Mouse (Mus musculus) mouse embryonic stem cell (cell line): Measurements from ENCODE around the gene Cnih4.

Experiments
- in situ Hi-C, 2 experiments: fragments of 300-500 bp; cut with MboI; formaldehyde crosslinking; loops; 1 replicate in 1 of 2; 3 replicates in 1 of 2; pipeline ENCODE4 v1.14.3; 2019 to 2020; ENCODE audit warnings: low sequenced_read_pairs in 2 of 2, low pct_unique_long_range_greater_than_20kb in 1 of 2, mixed read lengths in 1 of 2; ENCODE audit not compliant: unreplicated experiment in 1 of 2

Gene Cnih4

DNA sequence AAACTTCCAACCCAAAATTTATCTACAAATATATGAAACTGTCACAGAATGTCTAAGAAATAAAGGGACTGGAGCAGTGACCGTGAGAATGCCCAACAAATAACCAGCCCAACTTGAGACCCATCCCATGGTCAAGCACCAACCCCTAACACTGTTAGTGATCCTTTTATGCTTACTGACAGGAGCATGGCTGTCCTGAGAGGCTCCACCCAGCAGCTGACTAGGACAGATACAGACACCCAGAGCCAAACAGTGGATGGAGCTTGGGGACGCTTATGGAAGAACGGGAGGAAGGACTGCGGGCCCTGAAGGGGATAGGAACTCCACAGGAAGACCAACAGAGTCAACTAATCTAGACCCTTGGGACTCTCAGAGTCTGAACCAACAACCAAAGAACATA is 44.4 kb downstream of the Cnih4 start:
- in situ Hi-C loops: no loop called here

DNA sequence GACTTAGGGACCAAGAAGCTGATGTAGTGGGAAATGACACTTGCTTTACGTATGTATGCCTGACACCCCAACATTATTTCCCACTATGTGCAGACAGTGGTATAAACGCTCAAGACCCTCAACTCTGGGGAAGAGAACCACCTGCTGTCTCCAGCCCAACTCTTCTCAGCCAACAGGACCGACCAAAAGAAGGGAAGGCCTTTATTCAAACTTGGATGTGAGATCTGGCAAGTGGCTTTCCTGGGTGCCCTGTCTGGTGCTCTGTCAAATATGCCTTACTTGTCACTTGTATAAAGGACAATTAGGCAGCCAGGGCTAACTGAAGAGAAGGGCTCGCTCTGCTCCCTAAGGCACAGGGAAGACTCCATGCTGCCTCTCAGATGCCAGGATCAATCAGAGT is 55.0 kb downstream of the Cnih4 start:
- in situ Hi-C loops: no loop called here

DNA sequence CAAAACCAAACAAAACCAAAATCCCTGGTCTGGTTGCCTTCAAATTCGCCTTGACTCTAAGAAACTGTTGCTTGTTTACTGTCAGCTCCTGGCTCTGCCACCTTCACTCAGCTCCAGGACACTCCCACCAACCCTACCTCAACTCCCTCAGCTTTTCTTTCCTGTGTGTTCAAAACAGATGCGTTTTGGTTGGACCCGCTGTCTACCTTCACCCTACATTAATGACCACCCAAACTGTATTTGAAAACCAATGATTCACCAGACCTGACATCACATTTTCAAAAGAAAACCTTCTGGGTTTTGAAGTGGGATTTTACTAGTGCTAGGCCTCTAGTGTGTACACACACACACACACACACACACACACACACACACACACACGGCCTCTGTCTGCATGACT is 65.7 kb downstream of the Cnih4 start:
- in situ Hi-C loops: no loop called here

DNA sequence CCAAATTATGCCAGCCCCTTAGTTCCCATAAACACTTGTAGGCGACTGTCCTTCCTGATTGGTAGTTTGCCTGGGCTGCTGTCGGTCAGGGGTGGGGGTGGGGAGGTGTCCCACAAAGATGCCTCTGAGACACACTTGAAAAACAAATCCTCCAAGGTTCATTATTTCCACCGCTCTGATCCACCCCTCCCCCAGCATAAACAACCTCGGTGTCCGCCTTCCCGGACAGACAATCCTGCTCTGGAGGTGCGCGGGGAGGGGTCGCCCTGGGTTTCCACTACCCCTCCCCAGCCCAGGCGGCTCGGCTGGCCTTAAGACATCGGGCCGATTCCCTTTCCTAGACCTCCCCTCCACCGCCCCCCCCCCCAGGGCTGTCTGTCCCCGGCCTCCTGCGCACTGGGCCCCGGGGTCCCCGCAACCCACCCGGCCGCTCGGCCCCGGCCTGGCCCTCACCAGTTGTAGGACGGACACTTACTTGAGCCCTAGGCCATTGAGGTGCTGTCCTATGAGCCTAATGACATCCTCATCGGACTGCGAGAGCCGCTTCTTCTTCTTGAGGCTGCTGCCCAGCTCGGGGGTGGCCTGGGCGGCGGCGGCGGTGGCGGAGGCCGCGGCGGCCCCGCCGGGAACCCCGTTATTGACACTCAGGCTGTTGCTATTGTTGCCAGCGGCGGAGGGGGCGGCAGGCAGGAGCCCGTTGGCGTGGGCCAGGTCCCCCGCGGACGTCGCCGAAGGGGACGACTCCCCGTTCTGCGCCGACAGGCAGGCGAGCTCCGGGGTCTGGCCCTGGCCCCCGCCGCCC is 66.3 kb downstream of the Cnih4 start:
- in situ Hi-C loops: no loop called here

DNA sequence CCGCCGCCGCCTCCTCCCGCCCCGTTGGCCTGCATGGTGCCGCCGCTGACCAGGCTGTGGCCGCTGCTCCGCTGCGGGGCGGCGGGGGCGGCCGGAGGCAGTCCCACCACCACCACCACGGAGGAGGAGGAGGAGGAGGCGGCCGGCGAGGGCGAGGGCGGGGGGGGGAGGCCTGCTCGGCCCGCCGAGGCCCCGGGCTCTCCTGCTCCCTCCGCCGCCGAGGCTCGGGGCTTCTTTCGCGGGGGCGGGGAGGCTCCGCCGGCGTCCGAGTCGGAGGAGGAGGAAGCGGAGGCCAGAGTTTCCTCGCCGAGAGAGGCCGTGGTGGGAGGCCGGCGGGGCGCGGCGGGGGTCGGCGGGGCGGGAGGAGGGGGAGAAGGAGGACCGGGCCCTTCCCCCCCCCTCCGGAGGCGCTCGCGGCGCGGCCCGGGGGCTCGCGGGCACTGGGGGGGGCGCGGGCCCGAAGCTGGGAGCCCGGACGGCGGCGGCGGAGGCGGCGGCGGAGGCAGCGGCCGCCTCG is 67.0 kb downstream of the Cnih4 start:
- in situ Hi-C loops: no loop called here

DNA sequence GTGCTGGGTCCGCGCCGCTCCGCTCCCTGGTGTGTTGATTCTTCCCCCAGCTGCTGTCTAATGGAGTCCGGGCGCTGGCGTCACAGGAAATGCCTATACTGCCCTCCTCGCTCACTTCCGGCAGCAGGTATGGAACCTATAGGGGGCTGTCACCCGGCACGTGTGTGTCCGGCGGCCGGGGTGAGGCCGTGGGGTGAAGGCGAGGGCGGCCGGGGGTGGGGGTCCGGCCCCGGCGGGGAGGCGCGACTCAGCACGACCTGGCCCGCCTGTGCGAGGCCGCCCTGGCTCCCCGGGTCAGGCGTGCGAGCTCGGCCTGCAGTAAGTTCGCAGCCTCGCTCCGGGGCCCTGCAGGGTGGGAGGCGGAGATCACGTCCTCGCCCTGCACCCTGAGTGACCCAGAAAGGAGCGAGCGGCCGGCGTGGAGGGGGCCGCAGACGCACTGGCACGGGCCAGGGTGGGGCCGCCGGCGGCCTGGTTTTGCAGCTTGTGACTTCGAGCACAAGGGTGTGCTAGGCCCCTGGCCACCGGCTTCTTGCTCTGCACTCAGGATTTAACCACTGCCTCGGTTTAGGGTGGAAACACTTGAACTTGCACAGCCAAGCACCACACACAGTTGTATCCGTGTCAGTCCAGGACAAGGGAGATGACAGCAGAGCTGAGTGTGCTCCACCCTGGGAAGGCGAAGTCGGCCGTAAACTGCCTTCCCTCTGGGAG is 67.6 kb downstream of the Cnih4 start, which contains the start of gene Wdr26:
TSS of gene Wdr26 (minus strand) at position 82 of the 714 bp plus-strand sequence.
- in situ Hi-C loops: no loop called here

DNA sequence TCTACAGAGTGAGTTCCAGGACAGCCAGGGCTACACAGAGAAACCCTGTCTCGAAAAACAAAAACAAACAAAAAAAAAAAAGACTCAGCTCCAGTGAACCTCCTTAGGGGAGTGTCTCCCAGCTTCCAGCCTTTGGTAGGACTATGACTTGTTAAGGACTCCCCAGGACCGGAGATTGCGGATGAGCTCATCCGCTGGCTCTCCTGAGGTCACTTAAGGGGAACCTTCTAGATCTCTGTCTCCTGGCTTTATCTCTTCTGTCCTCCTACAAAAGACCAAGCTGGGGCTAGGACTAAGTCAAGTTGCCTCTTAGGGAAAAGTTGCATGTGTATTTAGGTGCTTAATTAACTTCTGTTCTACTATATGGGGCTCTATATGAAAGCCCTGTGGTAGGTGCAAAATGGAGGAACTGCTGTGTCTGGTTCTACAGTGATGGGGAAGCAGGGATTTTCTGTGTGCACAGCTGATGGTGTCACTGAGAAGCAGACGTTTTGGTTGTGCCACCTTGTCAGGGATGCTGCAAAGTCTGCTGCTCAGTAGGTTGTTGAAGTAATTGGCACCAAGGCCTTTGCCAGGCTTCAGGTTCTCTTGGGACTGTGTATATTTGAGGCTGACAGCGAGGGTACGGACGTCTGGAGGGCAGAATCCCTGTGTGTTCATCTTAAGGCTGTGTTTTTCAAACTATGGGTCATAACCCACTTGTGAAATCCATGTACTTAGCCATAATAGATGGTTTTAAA is 70.0 kb downstream of the Cnih4 start:
- in situ Hi-C loops: no loop called here

DNA sequence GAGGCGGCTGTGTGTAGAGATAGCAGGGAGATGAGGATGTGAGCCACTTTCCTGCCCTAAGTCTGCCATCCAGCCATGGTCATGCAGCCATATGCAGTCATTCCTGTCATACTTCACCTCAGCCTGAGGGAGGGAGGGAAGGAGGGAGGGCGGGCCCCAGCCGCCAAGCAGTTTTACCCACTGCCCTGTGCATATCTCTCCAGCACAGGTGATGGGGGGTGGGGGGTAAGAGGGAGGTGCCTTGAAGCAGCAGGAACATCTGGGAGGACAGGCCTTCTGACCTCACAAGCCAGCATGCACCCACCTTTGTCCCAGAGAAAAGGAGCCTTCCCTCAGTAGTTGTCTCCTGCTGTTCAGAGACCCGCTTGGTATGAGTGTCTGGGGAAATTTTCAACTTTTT is 71.8 kb downstream of the Cnih4 start:
- in situ Hi-C loops: no loop called here
